15 mouse cellular contexts compared by ENCODE assay signal in the genomic region with DNA sequence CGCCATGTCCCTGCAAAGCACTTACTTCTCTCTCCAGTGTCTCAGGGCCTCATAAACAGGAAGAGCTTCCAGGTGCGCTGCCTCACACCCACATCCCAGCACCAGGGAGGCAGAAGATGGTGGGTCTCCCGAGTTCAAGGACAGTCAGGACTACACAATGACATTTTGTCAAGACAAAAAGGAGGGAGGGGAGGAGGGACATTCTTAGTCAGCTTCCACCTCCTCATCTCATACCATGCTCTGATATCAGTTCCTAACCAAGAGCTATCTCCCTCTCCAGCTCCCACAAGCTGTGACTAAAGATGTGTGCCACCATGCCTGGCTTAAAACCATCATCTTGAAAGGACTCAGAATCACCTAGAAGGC. TPM values are rescaled to one million over a fixed set of nuclear protein-coding genes. Genes with fewer than 3 reads are reported as not detected.
DNase-seq lines count a peak whose midpoint lies in the region; ATAC-seq and TF ChIP-seq lines count a peak whose summit lies in the region.
"Had no signal": no experiment of that assay in that cellular context is flagged by ENCODE, and none has a peak within 500 bp of the region (broad histone marks: within the 10 kb centered on the region; RNA-seq: fewer than 3 reads in every experiment).

No protein-coding gene starts in this region.

- peaks cover 51% of the 10 kb centered on the region for H3K4me1 ChIP-seq in forebrain, embryonic 15.5 days
- no peaks in the 10 kb centered on the region for H3K4me1 ChIP-seq in forebrain, embryonic 11.5 days (replicated peaks; ENCODE audit: control insufficient read depth, insufficient read depth, low read length)
- peaks cover 56% of the 10 kb centered on the region for H3K4me1 ChIP-seq in hindbrain, embryonic 13.5 days (replicated peaks)
- H3K4me1 ChIP-seq in hindbrain, embryonic 12.5 days, result peaks cover 37% of the 10 kb centered on the region
- H3K4me1 ChIP-seq in E14TG2a.4 (replicated peaks; ENCODE audit: low read depth, low read length), result peaks cover 97% of the 10 kb centered on the region
- peaks cover 49% of the 10 kb centered on the region for H3K4me1 ChIP-seq in liver, embryonic 13.5 days (replicated peaks)

- H3K9ac ChIP-seq in forebrain, embryonic 15.5 days (replicated peaks), result no peak overlapping the region
- no peak overlapping the region for H3K9ac ChIP-seq in forebrain, embryonic 11.5 days (ENCODE audit: low read length)
- H3K9ac ChIP-seq in hindbrain, embryonic 13.5 days, result no peak overlapping the region; the same call in 1 of the 2 replicates
- no peak overlapping the region for H3K9ac ChIP-seq in hindbrain, embryonic 12.5 days
- peak overlapping the region; percentile 26; the same call in 1 of the 2 replicates for H3K9ac ChIP-seq in liver, embryonic 13.5 days
- H3K9ac ChIP-seq: liver, embryonic 15.5 days had no signal

- 74% methylated on average over 3 of the region's 3 CpGs for WGBS in forebrain, embryonic 15.5 days
- WGBS in forebrain, embryonic 11.5 days, result 82% methylated on average over 3 of the region's 3 CpGs
- WGBS in hindbrain, embryonic 13.5 days, result 73% methylated on average over 3 of the region's 3 CpGs
- WGBS in hindbrain, embryonic 12.5 days, result 76% methylated on average over 3 of the region's 3 CpGs
- 38% methylated on average over 3 of the region's 3 CpGs for WGBS in liver, embryonic 13.5 days (ENCODE audit: insufficient replicate concordance)

- H3K36me3 ChIP-seq in forebrain, embryonic 15.5 days, result 0 out of 2 replicates have a peak, but pooled peaks cover 2% of the 10 kb centered on the region
- no peaks in the 10 kb centered on the region; the same call in 1 of the 2 replicates for H3K36me3 ChIP-seq in forebrain, embryonic 11.5 days (ENCODE audit: control insufficient read depth, insufficient read depth, low read length)
- peaks cover 8% of the 10 kb centered on the region for H3K36me3 ChIP-seq in hindbrain, embryonic 13.5 days
- peaks cover 4% of the 10 kb centered on the region; the same call in 1 of the 2 replicates for H3K36me3 ChIP-seq in hindbrain, embryonic 12.5 days
- H3K36me3 ChIP-seq in E14TG2a.4 (ENCODE audit: insufficient read depth, low read length), result peaks cover 76% of the 10 kb centered on the region
- H3K36me3 ChIP-seq in liver, embryonic 13.5 days, result peaks cover 23% of the 10 kb centered on the region

- peak overlapping the region; percentile 31; the same call in 1 of the 2 replicates for H3K27ac ChIP-seq in forebrain, embryonic 15.5 days (replicated peaks)
- H3K27ac ChIP-seq in forebrain, embryonic 11.5 days (ENCODE audit: low read depth, low read length), result no peak overlapping the region
- 0 out of 2 replicates have a peak overlapping the region, but pooled peaks have one; percentile 20 for H3K27ac ChIP-seq in hindbrain, embryonic 13.5 days
- H3K27ac ChIP-seq in hindbrain, embryonic 12.5 days, result no peak overlapping the region
- peak overlapping the region; percentile 42; the same call in 1 of the 2 replicates for H3K27ac ChIP-seq in liver, embryonic 13.5 days
- H3K27ac ChIP-seq: liver, embryonic 15.5 days had no signal

- no peak overlapping the region for H3K4me2 ChIP-seq in forebrain, embryonic 15.5 days (replicated peaks)
- no peak overlapping the region for H3K4me2 ChIP-seq in forebrain, embryonic 11.5 days (ENCODE audit: low read depth, low read length, severe bottlenecking)
- H3K4me2 ChIP-seq in hindbrain, embryonic 13.5 days, result no peak overlapping the region
- H3K4me2 ChIP-seq in hindbrain, embryonic 12.5 days (replicated peaks), result no peak overlapping the region
- 0 out of 2 replicates have a peak overlapping the region, but pooled peaks have one; percentile 5 for H3K4me2 ChIP-seq in liver, embryonic 13.5 days
- H3K4me2 ChIP-seq: liver, embryonic 15.5 days had no signal

- H3K4me3 ChIP-seq in forebrain, embryonic 15.5 days, result no peak overlapping the region
- H3K4me3 ChIP-seq in forebrain, embryonic 11.5 days (ENCODE audit: low read depth, low read length), result no peak overlapping the region
- no peak overlapping the region for H3K4me3 ChIP-seq in hindbrain, embryonic 13.5 days
- no peak overlapping the region for H3K4me3 ChIP-seq in hindbrain, embryonic 12.5 days
- peak overlapping the region; percentile 20; the same call in 1 of the 2 replicates for H3K4me3 ChIP-seq in E14TG2a.4 (replicated peaks; ENCODE audit: low read length)
- H3K4me3 ChIP-seq in liver, embryonic 13.5 days (replicated peaks), result no peak overlapping the region
- H3K4me3 ChIP-seq: liver, embryonic 15.5 days had no signal

- H3K9me3 ChIP-seq in forebrain, embryonic 15.5 days, result no peaks in the 10 kb centered on the region
- no peaks in the 10 kb centered on the region for H3K9me3 ChIP-seq in forebrain, embryonic 11.5 days (ENCODE audit: control insufficient read depth, low read length)
- H3K9me3 ChIP-seq in hindbrain, embryonic 13.5 days, result no peaks in the 10 kb centered on the region
- H3K9me3 ChIP-seq in hindbrain, embryonic 12.5 days (replicated peaks), result no peaks in the 10 kb centered on the region
- no peaks in the 10 kb centered on the region for H3K9me3 ChIP-seq in E14TG2a.4 (ENCODE audit: low read length)
- no peaks in the 10 kb centered on the region for H3K9me3 ChIP-seq in liver, embryonic 13.5 days (replicated peaks)
- H3K9me3 ChIP-seq: liver, embryonic 15.5 days had no signal

- no peak for TF ChIP-seq CTCF in E14TG2a.4 (conservative IDR thresholded peaks at IDR 0.05; ENCODE audit: low read length)

- DNase-seq in forebrain, embryonic 11.5 days (ENCODE audit: low spot score), result no peak
- DNase-seq in liver, embryonic 13.5 days, result no peak
- DNase-seq in adrenal gland, adult 2 months, result no peak
- no peak for DNase-seq in spleen, postnatal 36 days (ENCODE audit: low spot score in 2 of 2)
- DNase-seq: adrenal gland, adult 8-10 months; gastrocnemius, postnatal 10 days; kidney, postnatal 14 days; layer of hippocampus, postnatal 36 days had no signal

- H3K27me3 ChIP-seq in forebrain, embryonic 15.5 days, result no peaks in the 10 kb centered on the region
- H3K27me3 ChIP-seq in forebrain, embryonic 11.5 days (ENCODE audit: control insufficient read depth, insufficient read depth, low read length), result no peaks in the 10 kb centered on the region
- no peaks in the 10 kb centered on the region for H3K27me3 ChIP-seq in hindbrain, embryonic 13.5 days
- H3K27me3 ChIP-seq in hindbrain, embryonic 12.5 days, result no peaks in the 10 kb centered on the region
- no peaks in the 10 kb centered on the region for H3K27me3 ChIP-seq in E14TG2a.4 (ENCODE audit: insufficient read depth, low read length)
- H3K27me3 ChIP-seq in liver, embryonic 13.5 days, result no peaks in the 10 kb centered on the region
- H3K27me3 ChIP-seq: liver, embryonic 15.5 days had no signal

- no peak for ATAC-seq in forebrain, embryonic 15.5 days (replicated peaks)
- no peak for ATAC-seq in forebrain, embryonic 11.5 days (replicated peaks; ENCODE audit: low FRiP score)
- ATAC-seq in hindbrain, embryonic 13.5 days (ENCODE audit: low FRiP score), result no peak
- no peak for ATAC-seq in hindbrain, embryonic 12.5 days (ENCODE audit: low FRiP score)
- ATAC-seq in liver, embryonic 13.5 days (ENCODE audit: low read depth), result peak; percentile 61

RNA-seq across cellular contexts. Expression of a gene that starts 11.8 kb away (rescaled TPM):
- 273 and 295 TPM in 2 replicates for polyA plus RNA-seq in forebrain, embryonic 15.5 days (2015; fragmentation: Nextera tagmentation; extraction: Ambion mirVana)
- 50.5 and 56.8 TPM in 2 replicates for polyA plus RNA-seq in forebrain, embryonic 11.5 days (2014; fragmentation: Nextera tagmentation; extraction: Ambion mirVana)
- polyA plus RNA-seq in hindbrain, embryonic 13.5 days (2015; fragmentation: Nextera tagmentation; extraction: Ambion mirVana), result 225 and 235 TPM in 2 replicates
- 199 and 204 TPM in 2 replicates for polyA plus RNA-seq in hindbrain, embryonic 12.5 days (2016; fragmentation: Nextera tagmentation; extraction: Ambion mirVana)
- 31.3 and 33.9 TPM in 2 replicates for polyA plus RNA-seq in liver, embryonic 13.5 days (2015; fragmentation: Nextera tagmentation; extraction: Ambion mirVana)
- 100 to 1,000 TPM; 152 to 217 TPM for total RNA-seq in adrenal gland, adult 2 months (2021)
- polyA plus RNA-seq in adrenal gland, adult 2 months (2012; rRNA removed), result 114 and 124 TPM in 2 replicates

RNA-seq across cellular contexts. Expression of a gene that starts 23.5 kb away (rescaled TPM):
- polyA plus RNA-seq in forebrain, embryonic 15.5 days (2015; fragmentation: Nextera tagmentation; extraction: Ambion mirVana), result not detected in 2 replicates
- not detected in 2 replicates for polyA plus RNA-seq in forebrain, embryonic 11.5 days (2014; fragmentation: Nextera tagmentation; extraction: Ambion mirVana)
- polyA plus RNA-seq in hindbrain, embryonic 13.5 days (2015; fragmentation: Nextera tagmentation; extraction: Ambion mirVana), result not detected in 2 replicates
- not detected in 2 replicates for polyA plus RNA-seq in hindbrain, embryonic 12.5 days (2016; fragmentation: Nextera tagmentation; extraction: Ambion mirVana)
- polyA plus RNA-seq in liver, embryonic 13.5 days (2015; fragmentation: Nextera tagmentation; extraction: Ambion mirVana), result not detected in 2 replicates
- total RNA-seq in adrenal gland, adult 2 months (2021), result not detected
- polyA plus RNA-seq in adrenal gland, adult 2 months (2012; rRNA removed), result not detected in 2 replicates
- total RNA-seq: adrenal gland, adult 8-10 months; common myeloid progenitor, adult 5-6 weeks; gastrocnemius, postnatal 10 days; layer of hippocampus, postnatal 36 days had no signal
- polyA plus RNA-seq: intestine, embryonic 14.5 days; liver, embryonic 15.5 days had no signal

RNA-seq across cellular contexts. Expression of a gene that starts 25.0 kb away (rescaled TPM):
- polyA plus RNA-seq in forebrain, embryonic 15.5 days (2015; fragmentation: Nextera tagmentation; extraction: Ambion mirVana), result 578 and 580 TPM in 2 replicates
- polyA plus RNA-seq in forebrain, embryonic 11.5 days (2014; fragmentation: Nextera tagmentation; extraction: Ambion mirVana), result 803 and 835 TPM in 2 replicates
- 565 and 583 TPM in 2 replicates for polyA plus RNA-seq in hindbrain, embryonic 13.5 days (2015; fragmentation: Nextera tagmentation; extraction: Ambion mirVana)
- polyA plus RNA-seq in hindbrain, embryonic 12.5 days (2016; fragmentation: Nextera tagmentation; extraction: Ambion mirVana), result 618 and 712 TPM in 2 replicates
- polyA plus RNA-seq in liver, embryonic 13.5 days (2015; fragmentation: Nextera tagmentation; extraction: Ambion mirVana), result 778 and 786 TPM in 2 replicates
- total RNA-seq in adrenal gland, adult 2 months (2021), result 1,000 to 10,000 TPM; 1,036 to 1,116 TPM
- polyA plus RNA-seq in adrenal gland, adult 2 months (2012; rRNA removed), result 886 and 939 TPM in 2 replicates

RNA-seq across cellular contexts. Expression of a gene that starts 43.8 kb away (rescaled TPM):
- polyA plus RNA-seq in forebrain, embryonic 15.5 days (2015; fragmentation: Nextera tagmentation; extraction: Ambion mirVana), result 31.9 and 32.1 TPM in 2 replicates
- polyA plus RNA-seq in forebrain, embryonic 11.5 days (2014; fragmentation: Nextera tagmentation; extraction: Ambion mirVana), result 4.7 and 5.3 TPM in 2 replicates
- polyA plus RNA-seq in hindbrain, embryonic 13.5 days (2015; fragmentation: Nextera tagmentation; extraction: Ambion mirVana), result 27.9 and 31.0 TPM in 2 replicates
- polyA plus RNA-seq in hindbrain, embryonic 12.5 days (2016; fragmentation: Nextera tagmentation; extraction: Ambion mirVana), result 11.0 and 13.4 TPM in 2 replicates
- 0.20 and 0.32 TPM in 2 replicates for polyA plus RNA-seq in liver, embryonic 13.5 days (2015; fragmentation: Nextera tagmentation; extraction: Ambion mirVana)
- total RNA-seq in adrenal gland, adult 2 months (2021), result 1 to 10 TPM; 2.5 to 5.6 TPM
- 3.0 and 3.8 TPM in 2 replicates for polyA plus RNA-seq in adrenal gland, adult 2 months (2012; rRNA removed)
- total RNA-seq: common myeloid progenitor, adult 5-6 weeks had no signal

RNA-seq across cellular contexts. Expression of a gene that starts 45.9 kb away (rescaled TPM):
- 34.8 and 37.4 TPM in 2 replicates for polyA plus RNA-seq in forebrain, embryonic 15.5 days (2015; fragmentation: Nextera tagmentation; extraction: Ambion mirVana)
- 14.6 and 16.7 TPM in 2 replicates for polyA plus RNA-seq in forebrain, embryonic 11.5 days (2014; fragmentation: Nextera tagmentation; extraction: Ambion mirVana)
- polyA plus RNA-seq in hindbrain, embryonic 13.5 days (2015; fragmentation: Nextera tagmentation; extraction: Ambion mirVana), result 43.5 and 44.8 TPM in 2 replicates
- 19.8 and 21.9 TPM in 2 replicates for polyA plus RNA-seq in hindbrain, embryonic 12.5 days (2016; fragmentation: Nextera tagmentation; extraction: Ambion mirVana)
- 13.1 and 13.7 TPM in 2 replicates for polyA plus RNA-seq in liver, embryonic 13.5 days (2015; fragmentation: Nextera tagmentation; extraction: Ambion mirVana)
- total RNA-seq in adrenal gland, adult 2 months (2021), result 10 to 100 TPM; 28.0 to 35.9 TPM
- 64.8 and 65.5 TPM in 2 replicates for polyA plus RNA-seq in adrenal gland, adult 2 months (2012; rRNA removed)

Comparison
In these comparisons a context has a peak if more than half of its experiments do, and no peak if none do; other contexts are left out.
1. H3K27ac ChIP-seq: peak in forebrain, embryonic 15.5 days (single experiment), hindbrain, embryonic 13.5 days (single experiment) and liver, embryonic 13.5 days (single experiment); none in forebrain, embryonic 11.5 days (single experiment) and hindbrain, embryonic 12.5 days (single experiment).